Mouse (Mus musculus): ENCODE measurements at regions not wholly inside any gene's neighbourhood (a gene's known extent, or its start where the extent isn't known, plus 50 kb on each side); places are given as distances from the start of the nearest gene placed in this dataset.

DNA sequence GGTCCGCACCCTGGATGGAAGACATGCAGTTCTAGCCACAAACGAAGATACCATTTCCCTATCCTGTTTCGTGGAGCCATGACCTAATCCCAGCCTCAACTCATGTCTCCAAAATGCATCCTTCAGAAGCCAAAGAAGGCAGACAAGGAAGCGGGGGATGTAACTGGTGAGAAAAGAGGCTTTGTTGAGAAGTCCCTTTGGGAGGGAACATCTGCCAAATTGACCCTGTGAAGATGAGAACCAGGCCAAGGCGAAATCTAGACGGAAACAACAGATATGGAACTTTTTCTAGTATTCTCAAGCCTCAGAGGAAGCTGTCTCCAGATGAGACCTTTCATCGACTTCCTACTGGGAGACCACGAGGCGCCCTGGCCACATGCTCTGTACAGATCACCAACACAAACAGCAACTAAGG is 145.9 kb upstream of the Tbx20 start:
- H3K27me3 ChIP-seq (ENCODE audit: control insufficient read depth, insufficient read depth, low read length) = no peaks in the 10 kb centered on the region
- H3K9me3 ChIP-seq (replicated peaks; ENCODE audit: control insufficient read depth, low read length) = no peaks in the 10 kb centered on the region
- peak; percentile 56 for DNase-seq (ENCODE audit: low spot score)
- peak; percentile 85 for ATAC-seq (ENCODE audit: insufficient read depth, low read depth)
- H3K27ac ChIP-seq (ENCODE audit: low read depth) = no peak overlapping the region
- no peak overlapping the region for H3K4me2 ChIP-seq (ENCODE audit: low read depth, low read length)
- TF ChIP-seq CTCF (IDR thresholded peaks at IDR 0.05; ENCODE audit: low read depth) (no peak), EP300 (IDR thresholded peaks at IDR 0.05; ENCODE audit: low read depth) (no peak; the same call in 1 of the 2 replicates)
- no peak overlapping the region for H3K4me3 ChIP-seq (ENCODE audit: low read depth, low read length)
- H3K36me3 ChIP-seq (replicated peaks; ENCODE audit: control insufficient read depth, insufficient read depth, low read length) = no peaks in the 10 kb centered on the region
- 43% methylated on average over 9 of the region's 9 CpGs for WGBS
- no peaks in the 10 kb centered on the region; the same call in 1 of the 2 replicates for H3K4me1 ChIP-seq (ENCODE audit: control insufficient read depth, insufficient read depth)
- no peak overlapping the region for H3K9ac ChIP-seq (replicated peaks; ENCODE audit: low read depth, low read length)

DNA sequence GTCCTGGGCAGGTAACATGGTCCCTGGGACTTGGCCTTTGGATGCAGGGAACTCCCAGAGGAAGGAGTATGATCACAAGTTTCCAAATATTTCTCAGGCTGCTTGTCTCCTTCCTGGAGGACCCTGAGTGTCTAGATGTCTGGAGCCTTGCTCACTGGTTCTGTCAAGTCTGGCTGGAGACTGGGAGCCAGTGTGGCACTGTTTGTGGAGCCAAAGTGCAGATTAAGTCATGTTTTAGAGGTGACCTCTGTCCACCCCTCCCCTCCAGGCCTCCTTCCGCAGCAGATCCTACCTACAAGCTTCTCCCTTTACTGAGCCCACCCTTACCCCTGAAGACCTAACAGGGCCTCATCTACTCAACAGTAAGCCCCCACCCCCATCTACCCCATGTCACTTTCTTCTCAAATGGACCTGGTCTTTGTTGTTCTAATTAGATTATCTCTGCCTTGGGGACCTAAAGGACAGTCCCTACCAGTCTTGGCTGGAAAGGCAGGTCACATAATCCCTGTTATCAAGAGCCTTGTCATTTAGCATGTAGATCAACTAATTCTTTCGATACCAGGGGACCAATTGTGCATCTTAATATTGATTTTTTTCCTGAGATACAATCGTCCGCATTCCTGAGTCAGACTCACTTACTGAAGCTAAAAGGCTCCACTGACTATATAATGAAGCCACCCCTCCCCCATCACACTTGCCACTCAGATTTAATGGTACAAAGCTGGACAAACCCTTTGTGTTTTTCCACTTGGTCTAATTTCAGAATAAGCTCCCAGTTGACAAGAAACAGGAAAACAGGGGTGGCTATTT is 148.2 kb upstream of the Tbx20 start:
- Histone ChIP-seq H3K27ac (ENCODE audit: low read depth) (no peak overlapping the region), H3K27me3 (ENCODE audit: control insufficient read depth, insufficient read depth, low read length) (no peaks in the 10 kb centered on the region), H3K4me3 (ENCODE audit: low read depth, low read length) (no peak overlapping the region), H3K4me2 (ENCODE audit: low read depth, low read length) (no peak overlapping the region), H3K9me3 (replicated peaks; ENCODE audit: control insufficient read depth, low read length) (no peaks in the 10 kb centered on the region), H3K36me3 (replicated peaks; ENCODE audit: control insufficient read depth, insufficient read depth, low read length) (no peaks in the 10 kb centered on the region), H3K4me1 (ENCODE audit: control insufficient read depth, insufficient read depth) (no peaks in the 10 kb centered on the region; the same call in 1 of the 2 replicates), H3K9ac (replicated peaks; ENCODE audit: low read depth, low read length) (no peak overlapping the region)
- no peak for ATAC-seq (ENCODE audit: insufficient read depth, low read depth)
- DNase-seq (ENCODE audit: low spot score) = no peak
- TF ChIP-seq EP300 (IDR thresholded peaks at IDR 0.05; ENCODE audit: low read depth) (no peak), CTCF (IDR thresholded peaks at IDR 0.05; ENCODE audit: low read depth) (no peak)
- 61% methylated on average over 4 of the region's 4 CpGs for WGBS

DNA sequence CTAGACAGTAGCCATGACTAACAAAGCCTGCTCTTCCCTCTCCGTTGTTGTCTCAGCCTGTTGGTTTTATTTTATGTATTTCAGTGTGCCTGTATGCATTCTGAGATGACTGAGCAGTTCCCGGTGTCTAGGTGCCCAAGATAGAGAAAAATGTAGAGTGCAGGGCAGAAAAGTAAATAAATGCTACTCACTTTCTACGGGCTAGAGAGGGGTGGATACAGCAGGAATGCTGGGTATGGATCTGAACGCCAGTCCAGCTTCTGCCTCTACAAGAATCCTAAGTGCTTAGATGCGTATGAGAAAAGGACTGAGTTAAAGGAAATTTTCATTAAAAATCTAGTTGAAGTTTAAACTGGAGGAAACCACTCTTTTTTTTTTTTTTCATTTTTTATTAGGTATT is 149.4 kb upstream of the Tbx20 start:
- TF ChIP-seq EP300 (IDR thresholded peaks at IDR 0.05; ENCODE audit: low read depth) (no peak), CTCF (IDR thresholded peaks at IDR 0.05; ENCODE audit: low read depth) (no peak)
- DNase-seq (ENCODE audit: low spot score) = no peak
- no peak overlapping the region for H3K4me2 ChIP-seq (ENCODE audit: low read depth, low read length)
- no peak overlapping the region for H3K27ac ChIP-seq (ENCODE audit: low read depth)
- no peaks in the 10 kb centered on the region for H3K27me3 ChIP-seq (ENCODE audit: control insufficient read depth, insufficient read depth, low read length)
- ATAC-seq (ENCODE audit: insufficient read depth, low read depth) = no peak
- no peak overlapping the region for H3K4me3 ChIP-seq (ENCODE audit: low read depth, low read length)
- H3K36me3 ChIP-seq (replicated peaks; ENCODE audit: control insufficient read depth, insufficient read depth, low read length) = no peaks in the 10 kb centered on the region
- no peaks in the 10 kb centered on the region for H3K9me3 ChIP-seq (replicated peaks; ENCODE audit: control insufficient read depth, low read length)
- H3K9ac ChIP-seq (replicated peaks; ENCODE audit: low read depth, low read length) = no peak overlapping the region
- H3K4me1 ChIP-seq (ENCODE audit: control insufficient read depth, insufficient read depth) = no peaks in the 10 kb centered on the region; the same call in 1 of the 2 replicates
- WGBS = 86% methylated on average over 5 of the region's 5 CpGs

DNA sequence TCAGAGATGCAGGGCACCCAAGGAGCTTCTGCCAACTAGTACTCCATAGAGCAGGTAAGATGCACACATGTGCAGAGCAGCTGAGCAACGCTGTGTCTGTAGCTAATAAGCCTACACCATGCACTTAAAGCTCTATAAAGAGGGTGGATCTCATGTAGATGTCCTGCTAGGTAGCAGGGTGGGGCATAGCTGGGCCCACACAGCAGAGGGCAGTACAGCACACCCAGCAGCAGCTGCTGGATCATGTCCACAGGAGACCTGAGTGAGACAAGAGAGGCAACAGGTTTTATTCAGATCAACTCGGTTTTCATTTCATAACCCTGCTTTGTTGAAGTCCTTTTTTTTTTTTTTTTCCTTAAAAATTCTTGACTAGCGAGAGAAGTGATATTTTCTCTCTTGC is 151.5 kb upstream of the Gm10181 start:
- Histone ChIP-seq H3K4me2 (ENCODE audit: low read depth, low read length) (no peak overlapping the region), H3K9ac (replicated peaks; ENCODE audit: low read depth, low read length) (no peak overlapping the region), H3K4me1 (ENCODE audit: control insufficient read depth, insufficient read depth) (no peaks in the 10 kb centered on the region), H3K36me3 (replicated peaks; ENCODE audit: control insufficient read depth, insufficient read depth, low read length) (no peaks in the 10 kb centered on the region), H3K27me3 (ENCODE audit: control insufficient read depth, insufficient read depth, low read length) (no peaks in the 10 kb centered on the region), H3K9me3 (replicated peaks; ENCODE audit: control insufficient read depth, low read length) (no peaks in the 10 kb centered on the region), H3K27ac (ENCODE audit: low read depth) (no peak overlapping the region), H3K4me3 (ENCODE audit: low read depth, low read length) (no peak overlapping the region)
- ATAC-seq (ENCODE audit: insufficient read depth, low read depth) (peak; percentile 83), DNase-seq (ENCODE audit: low spot score) (peak; percentile 69)
- WGBS = 54% methylated on average over 3 of the region's 3 CpGs
- TF ChIP-seq CTCF (IDR thresholded peaks at IDR 0.05; ENCODE audit: low read depth) = peak; percentile 79
- no peak for TF ChIP-seq EP300 (IDR thresholded peaks at IDR 0.05; ENCODE audit: low read depth)

DNA sequence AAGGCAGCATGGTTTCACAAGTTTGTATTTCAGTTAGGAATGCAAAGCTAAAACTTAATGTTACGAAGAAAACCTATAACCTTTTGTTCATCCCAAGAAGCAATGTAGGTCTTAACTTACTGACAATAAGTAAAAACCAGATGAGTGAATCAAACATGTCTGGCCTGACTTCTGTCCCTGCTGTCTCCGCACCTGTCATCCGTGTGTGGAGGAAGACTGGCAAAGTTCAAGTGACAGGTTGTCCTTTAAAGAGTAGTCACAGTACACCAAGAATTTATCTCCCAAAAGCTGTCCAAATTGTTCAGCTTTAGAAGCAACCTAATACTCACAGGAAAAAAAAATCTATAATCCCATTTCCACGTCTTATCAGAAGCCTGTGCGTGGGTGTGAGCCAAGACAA is 146.3 kb upstream of the Gm10181 start:
- ATAC-seq (ENCODE audit: insufficient read depth, low read depth) = no peak
- WGBS = 44% methylated on average over 5 of the region's 5 CpGs
- H3K9me3 ChIP-seq (replicated peaks; ENCODE audit: control insufficient read depth, low read length) = no peaks in the 10 kb centered on the region
- no peak for DNase-seq (ENCODE audit: low spot score)
- peaks cover 16% of the 10 kb centered on the region for H3K4me1 ChIP-seq (ENCODE audit: control insufficient read depth, insufficient read depth)
- H3K9ac ChIP-seq (replicated peaks; ENCODE audit: low read depth, low read length) = no peak overlapping the region
- H3K27me3 ChIP-seq (ENCODE audit: control insufficient read depth, insufficient read depth, low read length) = no peaks in the 10 kb centered on the region
- peak overlapping the region; percentile 83; the same call in 1 of the 2 replicates for H3K27ac ChIP-seq (ENCODE audit: low read depth)
- no peaks in the 10 kb centered on the region for H3K36me3 ChIP-seq (replicated peaks; ENCODE audit: control insufficient read depth, insufficient read depth, low read length)
- TF ChIP-seq EP300 (IDR thresholded peaks at IDR 0.05; ENCODE audit: low read depth) (no peak), CTCF (IDR thresholded peaks at IDR 0.05; ENCODE audit: low read depth) (no peak)
- no peak overlapping the region for H3K4me2 ChIP-seq (ENCODE audit: low read depth, low read length)
- no peak overlapping the region for H3K4me3 ChIP-seq (ENCODE audit: low read depth, low read length)

Measured in heart, postnatal 0 days (tissue).